Mouse (Mus musculus) embryonic stem cell, embryonic (primary cell): ENCODE results near the gene Sdr9c7.

Source experiments
- CTCF ChIA-PET, 4 experiments: fragments of 300-600 bp in 2 of 4; fragments of 350-600 bp in 2 of 4; sonication (Branson Sonifier 250); formaldehyde crosslinking; loops; one replicate each; lab custom pipeline; 2022; ENCODE audit warnings: inconsistent platforms in 2 of 4; lab: Charles Lee
- POLR2A ChIA-PET, 4 experiments: fragments of 300-600 bp in 2 of 4; fragments of 350-600 bp in 2 of 4; sonication (Branson Sonifier 250); formaldehyde crosslinking; loops; one replicate each; lab custom pipeline; 2022; ENCODE audit warnings: antibody characterized with exemption in 4 of 4, inconsistent platforms in 1 of 4; lab: Charles Lee

The Sdr9c7 gene

DNA sequence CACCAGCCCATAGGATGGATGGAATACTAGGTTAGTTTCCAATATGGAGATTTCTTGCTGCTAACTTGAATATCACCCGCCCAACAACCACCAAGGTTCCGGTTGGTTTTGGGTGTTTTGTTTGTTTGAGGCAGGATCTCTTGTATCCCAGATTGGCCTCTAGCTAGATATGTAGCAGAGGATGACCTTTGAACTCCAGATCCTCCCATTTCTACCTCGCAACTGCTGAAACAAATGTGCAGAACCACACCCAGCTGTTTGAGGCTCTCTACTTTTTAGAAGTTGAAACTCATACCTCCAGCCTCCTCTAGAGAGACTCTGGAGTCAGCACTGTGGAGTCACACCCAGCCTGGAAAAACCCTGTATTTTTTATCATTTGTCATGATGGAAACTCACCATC is 812 bp upstream of the Sdr9c7 start:
- POLR2A ChIA-PET, result interaction anchor here (0.7 to 6.6 kb wide), 12 partner anchors 8 to 297 kb away, joined by 3 to 40 read pairs (median 4); partner anchors contain the start of genes Gls2 (in 1 of the 4), Nab2 (in 1 of the 4) and Rdh7 (in 1 of the 4)

DNA sequence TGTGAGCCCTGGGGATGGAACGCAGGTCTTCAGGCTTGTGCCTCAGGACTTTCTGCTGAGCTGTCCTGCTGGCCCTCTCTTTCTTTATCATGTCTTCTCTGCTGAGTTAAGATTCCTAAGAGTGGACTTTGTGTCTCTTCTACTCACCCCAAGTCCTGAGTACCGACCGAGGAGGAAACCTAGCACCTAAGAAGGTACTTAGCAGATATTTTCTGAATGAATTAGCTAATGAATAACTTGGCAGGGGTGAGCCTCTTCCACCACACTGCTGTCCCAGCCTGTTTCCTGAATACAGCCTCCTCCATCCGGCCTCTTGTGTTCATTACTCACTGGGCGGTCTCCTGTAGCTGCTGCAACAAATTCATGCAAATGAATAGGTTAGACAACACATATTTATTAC is 1.5 kb downstream of the Sdr9c7 start:
- ChIA-PET POLR2A (interaction anchor here in 1 of 4 experiments (1.1 to 1.6 kb wide), 5 partner anchors 10 to 152 kb away, joined by 3 to 4 read pairs (median 3); no protein-coding TSS in a partner anchor), CTCF (interaction anchor here in 2 of 4 experiments (0.6 to 1.1 kb wide), 3 partner anchors 10 to 155 kb away, joined by 3 read pairs; no protein-coding TSS in a partner anchor)

More for the DNA sequence above, 812 bp upstream of the Sdr9c7 start:
- CTCF ChIA-PET, result interaction anchor here in 1 of 4 experiments (0.9 kb wide), 1 partner anchor 221 kb away, joined by 6 read pairs; no protein-coding TSS in a partner anchor

DNA sequence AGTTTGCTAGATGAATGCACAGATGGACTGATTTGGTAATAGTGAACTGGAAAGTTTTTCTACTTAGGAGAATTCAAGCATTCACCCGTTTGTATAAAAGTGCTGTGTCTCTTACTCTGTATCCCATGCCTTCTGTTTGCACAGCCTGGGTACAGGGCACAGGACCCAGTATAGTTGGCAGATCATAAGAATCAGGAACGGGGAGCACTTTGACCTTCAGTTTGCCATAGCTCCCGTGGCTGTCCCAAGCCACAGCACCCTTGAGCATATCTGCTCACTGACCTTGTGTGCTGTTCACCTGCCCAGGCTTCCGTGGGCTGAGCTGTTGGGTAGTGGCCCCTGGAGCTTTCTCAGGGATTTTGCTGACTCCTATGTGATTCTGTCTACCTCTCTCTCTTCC is 3.4 kb downstream of the Sdr9c7 start:
- ChIA-PET CTCF (interaction anchor here in 1 of 4 experiments (0.5 kb wide), 1 partner anchor 54 kb away, joined by 3 read pairs; no protein-coding TSS in a partner anchor), POLR2A (interaction anchor here in 2 of 4 experiments (0.6 to 1.6 kb wide), 2 partner anchors 154 to 350 kb away, joined by 4 to 10 read pairs; no protein-coding TSS in a partner anchor)

DNA sequence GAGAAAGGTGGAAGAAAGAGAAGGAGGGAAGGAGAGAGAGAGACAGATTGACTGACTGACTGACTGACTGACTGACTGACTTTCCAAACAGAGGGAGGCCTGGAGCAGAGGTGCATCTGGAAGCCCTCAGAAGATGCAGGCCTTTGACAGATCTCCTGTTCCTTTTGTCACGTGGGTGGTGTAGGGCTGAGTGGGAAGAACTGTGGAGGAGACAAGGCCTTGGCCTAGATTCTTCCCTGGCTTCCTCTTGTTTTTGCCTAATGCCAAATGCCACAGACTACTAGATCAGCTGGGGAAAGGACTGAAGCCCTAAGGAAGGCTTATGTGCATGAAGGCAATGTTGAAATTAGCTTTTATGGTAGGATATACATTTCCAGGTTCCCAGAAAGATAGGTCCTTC is 4.8 kb downstream of the Sdr9c7 start:
- CTCF ChIA-PET, result interaction anchor here in 2 of 4 experiments (1.0 to 1.6 kb wide), 2 partner anchors 13 to 235 kb away, joined by 3 to 5 read pairs; no protein-coding TSS in a partner anchor

DNA sequence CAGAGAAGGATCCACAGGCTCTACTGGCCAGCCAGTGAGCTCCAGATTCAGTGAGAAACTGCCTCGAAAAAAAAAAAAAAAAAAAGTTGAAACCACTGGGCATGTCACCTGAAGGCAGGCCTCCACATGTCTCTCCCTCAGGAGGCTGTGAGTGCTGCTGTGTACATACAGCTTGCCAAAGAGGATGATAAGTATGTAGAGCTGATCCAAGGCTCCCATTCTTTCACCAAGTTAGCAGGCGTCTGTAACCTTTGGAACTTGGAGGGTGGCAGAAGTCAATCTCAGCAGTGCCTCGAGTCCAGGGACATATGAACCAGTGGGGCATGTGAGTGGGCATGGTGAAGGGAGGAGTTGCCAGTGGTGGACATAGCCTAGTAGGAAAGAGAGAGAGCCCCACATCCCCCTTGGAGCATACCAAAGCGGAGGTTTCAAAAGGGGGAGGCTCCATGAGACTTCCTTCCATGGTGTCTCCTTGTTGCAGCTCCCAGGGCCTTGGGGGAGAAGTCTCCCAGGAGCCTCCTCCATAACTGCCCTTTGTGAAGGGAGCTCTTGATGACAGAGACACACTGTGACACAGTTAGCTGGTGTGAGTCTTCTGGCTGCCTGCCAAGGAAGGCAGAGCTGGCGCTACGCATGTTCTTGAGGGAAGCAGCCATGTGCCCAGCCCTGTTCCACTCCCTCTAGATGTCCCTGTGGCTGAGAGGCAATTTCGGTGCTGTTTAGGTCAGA is 6.6 kb downstream of the Sdr9c7 start:
- ChIA-PET POLR2A (interaction anchor here in 3 of 4 experiments (0.6 to 5.0 kb wide), 12 partner anchors 9 to 790 kb away, joined by 3 to 40 read pairs (median 3); partner anchors contain the start of genes Naca (in 1 of the 3) and Sdr9c7 (in 1 of the 3)), CTCF (interaction anchor here in 2 of 4 experiments (0.6 to 1.6 kb wide), 4 partner anchors 15 to 253 kb away, joined by 3 to 6 read pairs (median 6); no protein-coding TSS in a partner anchor)

More for the DNA sequence above, 4.8 kb downstream of the Sdr9c7 start:
- POLR2A ChIA-PET, result interaction anchor here in 1 of 4 experiments (0.9 to 5.0 kb wide), 2 partner anchors 7 to 156 kb away, joined by 4 to 40 read pairs; partner anchors contain the start of gene Sdr9c7

DNA sequence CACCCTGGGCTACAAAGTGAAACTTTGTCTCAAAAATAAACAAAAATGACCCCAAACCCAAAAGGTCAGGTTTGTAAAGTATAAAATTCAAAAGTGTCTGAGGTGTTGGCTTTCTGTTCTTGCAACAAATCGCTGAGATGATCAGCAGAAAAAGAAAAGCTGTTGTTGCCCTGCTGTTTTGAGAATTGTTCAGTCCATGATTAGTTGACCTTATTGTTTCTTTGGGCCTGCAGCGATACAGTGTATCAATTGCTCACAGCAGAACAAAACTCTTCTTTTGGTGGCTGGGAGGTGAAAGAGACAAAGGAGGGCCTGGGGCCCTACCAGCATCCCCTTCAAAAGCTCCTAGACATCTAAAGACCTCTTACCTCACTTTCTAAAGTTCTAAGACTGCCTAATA is 7.8 kb downstream of the Sdr9c7 start:
- CTCF ChIA-PET, result no interaction called here
- POLR2A ChIA-PET, result interaction anchor here in 2 of 4 experiments (0.5 to 5.0 kb wide), 10 partner anchors 9 to 187 kb away, joined by 3 to 40 read pairs (median 5); partner anchors contain the start of genes Naca (in 1 of the 2), Rdh7 (in 1 of the 2) and Sdr9c7 (in 1 of the 2)

DNA sequence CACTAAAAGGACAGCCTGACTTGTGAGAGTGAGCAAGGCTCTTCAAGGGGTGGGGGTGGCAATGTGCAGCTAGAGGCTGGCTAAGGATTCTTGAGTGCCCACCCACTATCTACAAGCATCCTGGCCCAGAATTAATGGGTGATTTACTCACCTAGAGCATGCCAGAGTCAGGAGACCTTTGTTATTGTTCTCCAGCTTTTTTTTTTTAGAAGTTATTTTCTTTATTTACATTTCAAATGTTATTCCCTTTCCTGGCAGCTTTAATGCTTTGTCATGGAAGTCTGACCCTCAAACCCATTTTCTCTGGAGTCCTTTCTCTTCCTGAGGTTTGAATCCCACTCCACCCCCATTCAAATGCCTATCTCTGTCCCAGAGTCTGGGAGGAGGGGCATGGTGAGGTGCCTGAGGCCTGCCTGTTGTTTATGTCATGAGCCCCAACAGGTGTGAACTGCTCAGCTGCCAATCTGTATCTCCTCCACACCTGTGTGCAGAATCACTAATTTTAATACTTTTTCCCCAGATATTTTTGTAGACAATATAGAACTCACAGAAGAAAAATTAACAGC is 9.2 kb downstream of the Sdr9c7 start:
- POLR2A ChIA-PET, result interaction anchor here in 2 of 4 experiments (0.6 to 5.0 kb wide), 13 partner anchors 9 to 395 kb away, joined by 3 to 40 read pairs (median 5); partner anchors contain the start of gene Sdr9c7 (in 1 of the 2)

DNA sequence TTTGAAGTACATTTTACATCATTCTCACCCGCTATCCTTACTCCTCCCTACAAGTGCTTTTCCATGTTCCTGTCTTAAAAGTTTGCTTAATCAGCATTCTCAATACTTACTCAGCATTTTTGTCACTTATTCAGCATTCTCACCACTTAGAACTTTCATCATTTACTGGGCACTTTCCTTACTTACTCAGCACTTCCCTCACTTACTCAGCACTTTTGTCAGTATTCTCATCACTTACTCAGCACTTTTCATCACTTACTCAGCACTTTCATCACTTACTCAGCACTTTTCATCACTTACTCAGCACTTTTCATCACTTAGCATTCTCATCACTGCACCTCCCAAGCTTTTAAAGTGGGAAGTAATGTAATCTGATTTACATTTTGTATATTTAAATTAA is 17.3 kb downstream of the Sdr9c7 start:
- ChIA-PET POLR2A (interaction anchor here in 2 of 4 experiments (0.6 kb wide), 2 partner anchors 136 to 217 kb away, joined by 3 read pairs; no protein-coding TSS in a partner anchor), CTCF (interaction anchor here in 1 of 4 experiments (0.5 kb wide), 1 partner anchor 48 kb away, joined by 3 read pairs; no protein-coding TSS in a partner anchor)

More for the DNA sequence above, 9.2 kb downstream of the Sdr9c7 start:
- CTCF ChIA-PET, result interaction anchor here in 2 of 4 experiments (0.6 to 1.2 kb wide), 8 partner anchors 26 to 264 kb away, joined by 3 to 5 read pairs (median 3); partner anchors contain the start of gene Nab2 (in 1 of the 2)

DNA sequence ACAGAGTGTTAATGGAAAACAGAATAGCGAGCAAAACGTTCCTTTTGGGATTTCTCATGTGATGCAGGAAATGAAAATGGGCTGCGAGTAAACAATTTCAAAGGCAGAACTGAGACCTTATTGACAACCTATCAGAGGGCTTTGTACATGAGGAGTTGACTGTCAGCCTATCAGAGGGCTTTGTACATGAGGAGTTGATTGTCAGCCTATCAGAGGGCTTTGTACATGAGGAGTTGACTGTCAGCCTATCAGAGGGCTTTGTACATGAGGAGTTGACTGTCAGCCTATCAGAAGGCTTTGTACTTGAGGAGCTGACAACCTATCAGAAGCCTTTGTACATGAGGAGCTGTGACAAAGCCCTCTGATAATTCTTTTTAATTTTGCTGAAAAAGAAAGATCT is 18.9 kb downstream of the Sdr9c7 start:
- CTCF ChIA-PET, result interaction anchor here in 1 of 4 experiments (0.7 kb wide), 1 partner anchor 118 kb away, joined by 4 read pairs; no protein-coding TSS in a partner anchor
- POLR2A ChIA-PET, result interaction anchor here in 1 of 4 experiments (0.6 to 1.6 kb wide), 2 partner anchors 10 to 77 kb away, joined by 5 read pairs; no protein-coding TSS in a partner anchor

DNA sequence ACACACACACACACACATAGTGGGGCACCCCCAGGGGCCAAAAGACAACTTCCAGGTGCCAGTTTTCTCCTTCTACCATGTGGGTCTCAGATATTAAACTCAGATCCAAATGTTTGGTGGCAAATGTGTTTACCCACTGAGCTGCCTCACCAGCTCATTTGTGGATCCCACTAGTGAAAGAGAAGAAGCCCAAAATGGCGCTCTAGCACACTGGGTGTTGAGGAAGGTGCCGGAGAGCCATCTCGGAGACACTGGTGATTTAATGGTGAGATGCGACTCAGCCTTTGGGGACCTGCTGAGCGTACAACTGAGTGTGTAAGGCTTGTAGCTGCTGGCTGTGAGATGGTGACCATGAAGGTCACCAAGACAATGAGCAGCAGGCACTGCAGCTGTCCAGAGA is 19.3 kb downstream of the Sdr9c7 start:
- ChIA-PET POLR2A (interaction anchor here in 1 of 4 experiments (0.6 to 1.6 kb wide), 2 partner anchors 10 to 77 kb away, joined by 5 read pairs; no protein-coding TSS in a partner anchor), CTCF (interaction anchor here in 1 of 4 experiments (0.7 kb wide), 1 partner anchor 117 kb away, joined by 4 read pairs; no protein-coding TSS in a partner anchor)

DNA sequence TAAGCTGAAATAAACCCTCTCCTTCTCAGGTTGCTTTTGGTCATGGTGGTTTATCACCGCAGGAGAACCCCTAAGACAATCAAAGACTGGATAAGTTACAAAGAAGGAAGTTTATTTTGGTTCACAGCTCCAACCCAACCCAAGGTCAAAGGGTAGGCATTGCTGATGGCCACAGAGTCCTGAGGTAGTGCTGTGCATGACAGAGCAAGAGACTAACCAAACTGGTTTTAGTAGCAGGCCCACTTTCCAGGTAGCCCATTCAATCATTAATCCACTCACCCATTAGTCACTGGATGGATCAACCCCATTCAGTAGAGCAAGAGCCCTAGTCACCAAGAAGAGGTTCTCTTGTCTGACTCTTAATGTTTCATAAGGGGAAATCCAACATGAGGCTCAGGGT is 23.9 kb downstream of the Sdr9c7 start:
- CTCF ChIA-PET, result no interaction called here

DNA sequence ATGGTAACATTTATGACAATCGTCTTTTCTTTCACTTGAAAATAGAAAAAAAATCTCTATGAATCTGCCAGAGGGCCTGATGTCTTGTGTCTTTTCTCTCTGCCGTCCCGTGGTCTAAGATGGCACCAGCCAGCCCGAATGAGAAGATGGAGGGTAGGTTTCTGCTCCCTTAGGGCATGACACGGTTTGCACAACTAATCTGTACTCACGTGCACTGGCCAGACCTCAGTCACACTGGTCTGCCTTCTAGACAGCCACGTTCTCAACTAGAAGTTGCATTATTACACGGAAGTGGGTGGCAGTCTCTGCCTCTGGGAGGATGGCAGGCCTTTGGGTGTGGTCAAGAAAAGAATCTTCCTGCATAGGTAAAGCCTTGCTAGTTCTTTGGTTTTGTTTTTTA is 24.7 kb downstream of the Sdr9c7 start:
- CTCF ChIA-PET, result no interaction called here
- POLR2A ChIA-PET, result interaction anchor here in 1 of 4 experiments (1.0 kb wide), 1 partner anchor 180 kb away, joined by 3 read pairs; no protein-coding TSS in a partner anchor

More for the DNA sequence above, 23.9 kb downstream of the Sdr9c7 start:
- POLR2A ChIA-PET, result interaction anchor here in 1 of 4 experiments (1.1 kb wide), 1 partner anchor 79 kb away, joined by 3 read pairs; no protein-coding TSS in a partner anchor

DNA sequence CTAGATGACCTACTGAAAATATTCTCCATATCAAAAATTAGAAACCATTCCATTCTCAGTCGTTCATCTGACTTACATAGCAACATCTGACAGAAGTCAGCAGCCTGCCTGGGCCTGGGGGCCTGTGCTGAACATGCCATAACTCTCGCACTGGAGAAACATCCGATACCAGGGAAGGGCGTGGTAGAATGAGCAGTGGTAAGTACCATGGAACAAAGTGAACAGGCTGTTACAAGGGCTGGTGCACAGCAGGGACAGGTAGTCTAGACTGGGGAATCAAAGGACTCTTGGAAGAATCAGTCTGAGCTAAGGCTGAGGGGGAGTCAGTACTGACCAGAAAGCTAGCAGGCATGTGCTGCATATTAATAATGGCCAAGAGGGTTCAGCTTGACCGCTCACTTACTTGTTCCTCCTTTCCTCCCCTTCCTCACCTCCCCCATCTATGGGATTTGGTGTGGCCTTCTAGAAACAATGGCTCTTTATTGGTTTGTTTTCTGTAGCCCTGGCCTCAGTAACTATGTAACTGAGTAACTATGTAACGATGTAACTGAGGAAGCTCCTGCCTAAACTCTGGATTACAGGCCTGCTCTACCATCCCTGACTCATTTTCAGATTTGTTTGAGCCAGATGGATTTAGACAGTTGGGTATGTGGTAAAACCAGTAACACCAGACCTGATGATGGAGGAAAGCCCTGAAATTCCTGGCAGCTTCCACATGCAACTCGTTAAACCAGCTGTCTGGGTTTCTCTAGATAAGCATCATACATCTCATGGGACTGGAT is 26.5 kb downstream of the Sdr9c7 start:
- POLR2A ChIA-PET, result interaction anchor here in 2 of 4 experiments (0.6 to 1.3 kb wide), 2 partner anchors 18 to 248 kb away, joined by 3 to 7 read pairs; no protein-coding TSS in a partner anchor

DNA sequence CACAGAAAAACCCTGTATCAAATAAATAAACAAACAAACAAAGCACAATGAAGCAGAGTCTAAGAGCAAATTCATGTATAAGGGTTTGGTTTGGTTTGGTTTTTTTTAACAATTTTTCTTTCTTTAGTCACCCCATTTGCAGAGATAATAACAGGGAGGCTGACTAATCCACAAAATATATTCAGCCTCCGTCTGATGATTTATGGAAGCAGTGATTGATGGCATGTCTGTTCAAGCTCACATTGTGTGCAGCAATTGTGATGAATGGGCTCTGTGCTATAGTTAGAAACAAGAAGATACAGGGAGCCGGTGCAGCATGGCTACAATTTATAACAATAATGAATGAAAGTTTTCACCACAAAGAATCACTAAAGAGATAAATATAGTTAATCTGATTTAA is 29.4 kb downstream of the Sdr9c7 start:
- CTCF ChIA-PET, result interaction anchor here in 3 of 4 experiments (0.6 to 1.2 kb wide), 4 partner anchors 17 to 742 kb away, joined by 3 to 4 read pairs (median 3); no protein-coding TSS in a partner anchor

More for the DNA sequence above, 26.5 kb downstream of the Sdr9c7 start:
- CTCF ChIA-PET, result interaction anchor here in 1 of 4 experiments (0.8 kb wide), 1 partner anchor 47 kb away, joined by 3 read pairs; no protein-coding TSS in a partner anchor

DNA sequence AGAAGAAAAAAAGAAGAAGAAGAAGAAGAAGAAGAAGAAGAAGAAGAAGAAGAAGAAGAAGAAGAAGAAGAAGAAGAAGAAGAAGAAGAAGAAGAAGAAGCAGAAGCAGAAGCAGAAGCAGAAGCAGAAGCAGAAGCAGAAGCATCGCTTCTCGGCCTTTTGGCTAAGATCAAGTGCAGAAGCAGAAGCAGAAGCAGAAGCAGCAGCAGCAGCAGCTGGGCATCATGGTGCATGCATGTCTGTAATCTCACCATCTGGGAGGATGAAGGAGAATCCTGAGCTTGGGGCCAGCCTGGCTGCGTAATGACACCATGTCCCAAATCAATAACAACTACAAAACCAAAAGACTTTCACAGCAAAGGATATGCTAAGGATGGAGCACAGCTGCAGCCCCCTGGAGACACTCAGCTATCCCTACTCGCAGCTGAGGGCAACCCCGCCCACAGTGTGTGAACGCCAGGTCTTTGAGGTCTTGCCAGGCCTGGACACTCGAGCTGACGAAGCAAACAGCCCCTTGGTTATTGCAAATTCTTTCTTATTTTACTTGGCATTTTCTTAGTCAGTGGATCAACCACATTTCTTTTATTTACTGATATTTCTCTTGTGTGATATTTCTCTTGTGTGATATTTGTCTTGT is 34.1 kb downstream of the Sdr9c7 start:
- POLR2A ChIA-PET, result interaction anchor here in 1 of 4 experiments (1.2 kb wide), 1 partner anchor 26 kb away, joined by 4 read pairs; no protein-coding TSS in a partner anchor
- CTCF ChIA-PET, result interaction anchor here (0.6 to 1.6 kb wide), 5 partner anchors 24 to 188 kb away, joined by 4 to 5 read pairs (median 4); no protein-coding TSS in a partner anchor

More for the DNA sequence above, 29.4 kb downstream of the Sdr9c7 start:
- POLR2A ChIA-PET, result interaction anchor here in 1 of 4 experiments (0.7 kb wide), 1 partner anchor 877 kb away, joined by 13 read pairs; the partner anchor contains the start of gene Tmem198b

DNA sequence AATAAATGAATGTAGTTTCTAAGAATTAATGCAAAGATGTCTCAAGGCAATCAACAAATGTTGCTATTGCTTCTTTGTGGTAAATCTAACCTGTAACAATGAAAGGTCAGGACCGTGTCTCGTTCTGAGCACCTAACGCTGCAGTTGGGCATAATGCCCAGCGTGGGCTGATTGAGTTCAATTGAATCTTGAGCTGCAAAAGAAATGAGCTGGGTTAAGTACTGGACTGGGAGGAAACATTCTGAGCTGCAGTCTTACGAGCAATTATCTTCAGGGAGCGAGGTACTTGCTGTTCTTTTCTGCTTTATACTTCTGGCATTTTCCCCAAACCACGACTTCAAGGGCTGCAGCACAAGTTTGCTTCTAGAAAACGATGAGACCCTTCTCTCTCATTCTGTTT is 38.0 kb downstream of the Sdr9c7 start:
- CTCF ChIA-PET, result interaction anchor here in 2 of 4 experiments (0.7 to 1.8 kb wide), 5 partner anchors 189 to 294 kb away, joined by 3 to 8 read pairs (median 5); partner anchors contain the start of gene Stat6 (in 1 of the 2)
- POLR2A ChIA-PET, result interaction anchor here in 1 of 4 experiments (1.1 kb wide), 1 partner anchor 212 kb away, joined by 3 read pairs; the partner anchor contains the start of gene Tac2
